Mouse (Mus musculus): ENCODE data around the gene Mrpl47.
"Not testable (repeated sequence)": the region's sequence is repeated elsewhere in the genome, so short reads cannot be mapped to it uniquely, and the experiment has no call there.

The Mrpl47 gene

DNA sequence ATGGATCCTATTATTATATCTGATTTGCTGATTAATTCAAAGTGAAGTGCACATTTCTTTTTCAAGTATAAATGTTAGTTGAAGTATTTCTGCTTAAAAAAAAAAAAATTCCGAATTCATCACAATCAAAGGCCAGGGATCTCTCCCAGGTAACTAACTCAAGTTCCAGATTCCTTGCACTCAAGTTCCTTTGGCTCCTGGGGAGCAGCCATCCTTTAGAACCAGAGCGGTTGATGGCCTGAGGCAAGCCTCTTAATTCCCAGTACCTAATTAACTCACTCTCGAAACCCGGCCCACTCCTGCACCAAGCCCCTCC lies 29.4 kb downstream of the Mrpl47 start:
- no peak for DNase-seq (ENCODE audit: low spot score in 2 of 2)

DNA sequence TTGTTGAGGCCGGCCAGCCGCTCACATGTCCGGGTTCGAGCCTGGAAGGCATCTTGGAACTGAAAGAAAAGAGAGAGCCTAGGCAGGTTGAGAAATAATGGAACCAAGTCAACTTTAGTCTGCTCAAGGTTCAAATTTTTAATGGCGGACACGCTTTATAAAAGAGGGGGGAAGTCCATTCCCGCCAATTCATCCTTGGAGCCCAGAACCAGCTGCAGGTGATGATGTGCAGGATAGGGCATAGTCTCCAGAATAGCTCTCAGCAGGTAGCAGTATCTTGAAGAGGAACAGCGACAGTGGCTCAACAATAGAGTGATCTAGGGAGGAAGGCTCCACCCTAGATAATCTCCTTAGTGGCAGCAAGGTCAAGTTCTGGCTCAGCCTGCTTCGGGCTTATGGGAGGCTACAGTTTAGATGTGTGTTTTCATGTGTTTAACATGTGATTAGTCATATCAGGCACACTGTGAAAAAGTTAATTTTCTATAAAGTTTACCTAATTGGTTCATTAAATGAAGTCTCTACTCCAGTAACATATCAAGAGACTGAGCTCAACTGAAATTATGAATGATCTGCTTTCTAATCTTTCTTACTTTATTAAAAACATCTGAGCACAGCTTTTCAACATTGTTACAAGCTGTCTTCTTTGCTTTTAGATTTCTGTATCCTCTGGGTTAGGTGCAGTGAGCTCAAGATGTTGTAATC lies 31.6 kb downstream of the Mrpl47 start, which contains the start of gene Actl6a:
Gene Actl6a, plus strand, starts transcription at position 652 of the 702 bp plus-strand sequence.
- not testable (repeated sequence) for DNase-seq (ENCODE audit: low spot score in 2 of 2)

DNA sequence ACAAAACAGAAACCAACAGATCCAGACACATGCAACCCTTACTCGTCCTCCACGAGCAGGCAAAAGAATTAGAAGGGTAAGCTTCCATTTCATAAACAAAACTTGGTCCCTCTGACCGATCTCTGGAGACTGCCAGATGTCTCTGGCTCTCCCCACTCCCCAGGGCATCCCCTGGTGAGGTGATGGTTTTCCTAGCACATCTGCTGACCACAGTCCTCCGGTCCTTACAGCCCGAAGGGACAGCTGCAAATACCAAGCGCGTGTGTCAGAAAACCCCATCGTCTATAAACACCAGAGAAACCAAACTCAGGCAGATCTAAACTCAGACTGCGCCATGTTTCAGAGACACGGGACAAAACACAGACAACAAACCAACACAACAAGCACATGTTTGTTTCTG lies 32.8 kb downstream of the Mrpl47 start:
- DNase-seq (ENCODE audit: low spot score in 2 of 2) = not testable (repeated sequence)

DNA sequence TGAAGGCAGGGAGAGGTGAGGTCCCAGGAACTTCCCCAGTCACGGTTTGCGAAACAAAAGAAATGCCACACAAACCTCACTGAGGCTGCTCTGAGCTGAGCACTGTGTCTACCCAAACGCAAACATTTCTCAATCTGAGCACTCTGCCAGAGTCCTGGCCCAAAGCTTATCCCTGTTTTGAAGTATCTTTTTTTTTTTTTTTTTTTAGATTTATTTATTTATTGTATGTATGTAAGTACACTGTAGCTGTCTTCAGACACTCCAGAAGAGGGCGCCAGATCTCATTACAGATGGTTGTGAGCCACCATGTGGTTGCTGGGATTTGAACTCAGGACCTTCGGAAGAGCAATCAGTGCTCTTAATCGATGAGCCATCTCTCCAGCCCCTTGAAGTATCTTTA lies 33.4 kb downstream of the Mrpl47 start:
- not testable (repeated sequence) for DNase-seq (ENCODE audit: low spot score in 2 of 2)

DNA sequence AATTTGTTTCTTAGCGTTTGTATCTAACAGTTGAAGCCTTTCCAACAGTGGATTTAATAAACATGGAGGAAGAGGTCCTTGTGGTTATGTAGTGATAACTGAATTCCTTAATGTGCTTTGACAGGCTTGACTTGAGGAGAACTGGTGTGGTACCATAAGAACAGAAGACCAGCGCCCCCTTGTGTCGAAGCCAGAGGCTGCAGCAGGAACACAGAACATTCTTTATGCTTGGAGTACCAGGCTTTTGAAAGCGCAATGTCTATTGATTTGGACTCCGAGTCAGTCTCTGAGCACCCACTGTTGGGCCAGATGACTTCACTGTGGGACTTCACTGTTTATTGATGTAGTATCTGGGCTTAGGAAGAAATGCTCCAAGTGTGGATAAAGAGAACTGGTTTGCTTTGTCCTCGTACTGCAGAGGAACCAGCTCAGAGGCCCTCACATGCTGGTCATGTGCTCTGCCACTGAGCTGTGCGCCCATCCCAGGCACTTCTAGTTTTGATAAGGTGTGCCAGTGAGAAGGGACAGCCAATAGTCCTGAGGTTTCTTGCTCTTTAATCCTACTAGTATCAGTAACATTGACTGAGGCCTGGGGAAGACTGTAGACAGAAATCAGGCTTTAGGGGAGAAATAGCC lies 39.1 kb downstream of the Mrpl47 start:
- peak; percentile 74 to 90 for DNase-seq (ENCODE audit: low spot score in 2 of 2)

DNA sequence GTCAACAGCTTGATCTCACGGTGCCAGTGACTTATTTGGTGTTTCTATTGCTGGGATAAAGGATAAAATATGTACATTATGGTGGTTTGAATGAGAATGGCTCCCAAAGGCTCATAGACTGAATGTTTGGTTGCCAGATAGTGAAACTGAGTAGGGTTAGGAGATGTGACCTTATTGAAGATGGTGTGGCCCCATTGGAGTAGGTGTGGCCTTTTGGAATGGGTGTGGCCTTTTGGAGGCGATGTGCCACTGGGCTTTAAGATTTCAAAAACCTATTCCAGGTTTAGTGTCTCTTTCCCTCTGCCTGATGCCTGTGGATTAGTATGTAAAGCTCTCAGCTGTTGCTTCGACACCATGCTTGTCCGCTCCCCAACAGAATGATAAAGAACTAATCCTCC lies 41.8 kb downstream of the Mrpl47 start:
- DNase-seq (ENCODE audit: low spot score in 2 of 2) = no peak

DNA sequence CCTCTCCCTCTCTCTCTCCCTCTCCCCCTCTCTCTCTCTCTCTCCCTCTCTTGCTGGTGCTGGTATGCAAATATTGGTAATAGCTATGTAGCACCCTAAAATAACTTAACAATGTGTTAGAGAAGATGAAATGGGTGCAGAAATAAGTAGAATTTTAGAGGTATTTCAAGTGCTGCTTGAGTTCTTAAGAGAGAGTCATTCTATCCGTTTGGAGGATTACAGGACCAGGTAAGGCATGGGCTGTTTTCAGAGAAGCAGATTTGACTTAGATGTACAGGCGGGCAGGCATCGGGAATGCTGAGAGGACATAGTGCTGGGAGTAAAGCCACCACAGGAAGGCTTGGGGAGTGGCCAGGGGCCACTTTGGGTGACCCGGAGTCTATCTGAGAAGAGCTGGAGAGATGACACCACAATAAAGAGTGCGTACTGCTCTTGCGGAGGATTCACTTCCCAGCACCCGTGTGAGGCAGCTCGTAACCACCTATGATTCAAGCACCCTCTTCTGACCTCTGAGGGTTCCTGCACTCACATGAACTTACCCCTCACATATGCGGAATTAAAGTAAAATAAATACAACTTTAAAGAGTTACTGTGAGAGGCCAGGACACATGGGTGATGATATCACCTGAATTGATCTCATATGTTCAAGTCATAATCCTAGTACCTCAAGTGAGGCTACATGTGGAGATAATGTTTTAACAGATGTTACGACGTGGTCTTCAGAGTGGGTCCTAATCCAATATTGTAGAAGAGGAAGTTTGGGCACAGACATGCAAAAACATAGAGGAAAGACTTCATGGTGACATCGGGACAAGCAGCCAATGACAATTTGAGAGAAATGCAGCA lies 42.4 kb downstream of the Mrpl47 start:
- DNase-seq (ENCODE audit: low spot score in 2 of 2) = no peak

DNA sequence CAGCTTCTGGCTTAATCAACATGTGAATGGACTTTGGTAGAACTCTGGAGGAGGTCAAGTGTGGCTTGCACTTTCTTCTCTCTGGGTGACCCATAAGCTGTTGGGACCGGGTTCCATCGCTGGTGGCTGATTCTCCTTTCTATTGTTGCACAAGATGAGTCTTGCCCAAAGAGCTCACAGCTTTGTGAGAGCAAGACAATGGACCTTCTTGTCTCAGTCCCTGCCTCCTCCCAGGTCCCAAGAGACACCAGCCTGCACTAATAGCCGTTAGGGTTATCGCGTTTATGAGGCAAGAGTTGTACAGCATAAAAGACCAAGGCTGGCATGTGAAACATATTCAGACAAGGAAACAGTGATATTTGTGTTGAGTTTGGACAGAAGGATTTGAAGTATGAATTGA lies 43.2 kb downstream of the Mrpl47 start:
- no peak for DNase-seq (ENCODE audit: low spot score in 2 of 2)

DNA sequence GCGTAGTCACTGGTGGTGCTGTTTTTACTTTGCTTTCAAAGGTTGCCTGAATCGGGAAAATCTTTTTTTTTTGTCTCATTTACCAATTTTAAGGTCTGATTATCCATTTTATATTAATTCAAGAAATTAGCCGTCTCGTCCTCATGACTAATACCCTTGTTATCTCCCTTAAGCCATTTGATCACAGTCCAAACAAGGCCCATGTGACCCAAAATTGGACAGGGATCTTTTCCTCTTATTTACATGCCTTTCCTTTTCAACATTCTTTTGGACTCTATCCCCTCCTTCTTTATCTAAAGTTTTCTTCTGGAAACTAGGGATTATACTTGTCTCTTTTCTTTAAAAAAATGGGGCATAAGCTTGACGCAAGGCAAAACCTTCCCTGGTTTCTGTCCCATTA lies 45.6 kb downstream of the Mrpl47 start:
- no peak for DNase-seq (ENCODE audit: low spot score in 2 of 2)

DNA sequence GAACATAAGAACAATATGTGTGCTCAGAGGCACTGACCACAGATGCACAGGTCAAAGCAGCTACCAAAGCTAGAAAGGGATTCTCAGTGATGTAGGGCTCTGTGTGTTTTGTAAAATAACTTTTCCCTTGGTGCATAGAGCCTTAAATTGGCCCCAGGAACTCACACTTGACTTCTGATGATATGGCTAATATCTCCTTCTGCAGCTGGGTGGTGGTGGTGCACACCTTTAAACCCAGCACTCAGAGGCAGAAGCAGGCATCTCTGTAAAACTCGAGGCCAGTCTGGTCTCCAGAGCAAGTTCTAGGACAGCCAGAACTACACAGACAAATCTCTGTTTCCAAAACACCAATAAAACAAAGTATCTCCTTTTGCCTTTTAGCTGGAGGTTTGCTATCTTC lies 46.5 kb downstream of the Mrpl47 start:
- DNase-seq (ENCODE audit: low spot score in 2 of 2) = no peak

DNA sequence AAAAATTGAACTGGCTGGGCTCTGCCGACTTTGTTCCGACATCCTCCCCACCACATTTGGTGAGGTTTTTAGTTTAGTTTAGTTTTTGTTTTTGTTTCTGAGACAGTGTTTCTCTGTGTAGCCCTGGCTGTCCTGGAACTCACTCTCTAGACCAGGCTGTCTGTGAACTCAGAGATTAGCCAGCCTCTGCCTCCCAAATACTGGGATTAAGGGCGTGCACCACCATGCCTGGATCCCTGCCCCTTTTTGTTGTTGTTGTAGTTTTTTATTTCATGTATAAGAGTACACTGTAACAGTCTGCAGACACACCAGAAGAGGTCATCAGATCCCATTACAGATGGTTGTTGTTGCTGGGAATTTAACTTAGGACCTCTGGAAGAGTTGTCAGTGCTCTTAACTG lies 47.4 kb downstream of the Mrpl47 start:
- DNase-seq (ENCODE audit: low spot score in 2 of 2) = no peak

DNA sequence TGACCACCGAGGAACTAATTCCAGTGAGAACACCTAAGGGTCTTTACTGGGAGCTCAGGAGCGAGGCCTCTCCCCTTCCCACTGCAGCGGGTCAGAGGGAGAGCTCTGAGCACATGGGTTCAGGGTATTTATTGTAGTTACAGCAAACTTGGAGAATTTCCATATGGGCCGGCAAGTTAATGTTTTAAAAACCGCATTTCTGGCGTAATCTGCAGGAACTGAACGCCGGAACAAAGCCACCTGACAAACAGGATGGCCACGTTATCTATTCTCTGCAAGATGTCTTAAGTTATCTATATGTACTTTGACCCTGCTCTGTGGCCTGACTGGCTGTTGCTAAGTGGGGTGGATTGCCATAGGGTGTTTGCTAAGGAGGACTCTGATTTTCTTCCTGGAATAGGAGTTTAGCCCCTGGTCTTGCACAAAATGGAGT lies 47.8 kb downstream of the Mrpl47 start:
- DNase-seq (ENCODE audit: low spot score in 2 of 2) = no peak

DNA sequence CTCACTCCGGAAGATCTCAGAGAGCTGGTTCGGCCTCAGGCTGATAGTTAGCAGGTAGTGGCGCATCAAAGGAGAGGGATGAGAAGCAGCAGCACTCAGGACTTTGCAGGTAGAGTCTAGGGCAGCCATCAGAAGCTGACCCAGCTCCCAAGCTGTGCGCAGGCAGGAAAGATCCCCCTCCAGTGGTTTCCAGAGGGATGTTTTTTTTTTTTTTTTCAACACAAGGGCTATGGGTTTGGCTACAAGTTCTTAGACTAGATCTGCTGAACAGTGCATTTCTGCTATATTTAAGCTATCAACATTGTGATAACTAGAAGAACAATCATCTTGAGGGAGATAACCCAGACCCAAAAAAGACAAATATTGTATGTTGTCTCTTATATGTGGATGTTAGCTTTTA lies 50.2 kb downstream of the Mrpl47 start:
- DNase-seq (ENCODE audit: low spot score in 2 of 2) = no peak

DNA sequence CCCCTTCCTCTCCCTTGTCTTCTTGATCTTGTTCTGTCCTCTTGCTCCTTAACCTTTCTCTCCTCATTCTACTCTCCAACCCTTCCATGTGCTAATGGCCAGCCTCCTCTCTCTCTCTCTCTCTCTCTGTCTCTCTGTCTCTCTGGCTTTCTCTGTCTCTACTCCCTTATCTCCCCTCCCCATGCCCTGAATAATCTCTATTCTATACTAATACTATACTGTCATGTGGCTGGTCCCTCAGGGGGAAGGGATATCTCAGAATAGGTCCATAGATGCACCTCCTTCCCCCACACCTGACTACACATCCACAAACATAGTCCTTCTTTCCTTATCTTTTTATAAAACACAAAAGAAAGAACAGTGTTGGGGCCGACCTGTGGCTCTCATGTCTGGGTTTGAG lies 50.9 kb downstream of the Mrpl47 start:
- DNase-seq (ENCODE audit: low spot score in 2 of 2) = no peak

DNA sequence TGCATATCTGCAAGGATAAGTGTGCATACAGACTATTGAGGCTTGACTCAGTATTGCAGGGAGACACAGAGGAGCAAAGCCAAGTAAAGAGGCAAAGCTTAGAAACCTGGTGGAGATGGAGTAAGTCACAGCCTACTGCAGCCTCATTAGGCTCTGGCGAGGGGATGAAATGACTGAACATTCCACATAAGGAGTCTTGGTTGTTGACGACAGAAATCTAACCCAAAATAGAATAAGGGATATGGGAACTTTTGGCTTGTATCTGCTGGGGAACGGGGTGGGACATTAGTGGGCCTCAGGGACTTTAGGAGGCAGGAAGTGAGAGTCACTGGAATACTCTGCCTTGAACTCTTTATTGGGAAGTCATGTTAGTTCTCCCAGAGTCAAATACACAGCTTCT lies 52.8 kb downstream of the Mrpl47 start:
- no peak for DNase-seq (ENCODE audit: low spot score in 2 of 2)

DNA sequence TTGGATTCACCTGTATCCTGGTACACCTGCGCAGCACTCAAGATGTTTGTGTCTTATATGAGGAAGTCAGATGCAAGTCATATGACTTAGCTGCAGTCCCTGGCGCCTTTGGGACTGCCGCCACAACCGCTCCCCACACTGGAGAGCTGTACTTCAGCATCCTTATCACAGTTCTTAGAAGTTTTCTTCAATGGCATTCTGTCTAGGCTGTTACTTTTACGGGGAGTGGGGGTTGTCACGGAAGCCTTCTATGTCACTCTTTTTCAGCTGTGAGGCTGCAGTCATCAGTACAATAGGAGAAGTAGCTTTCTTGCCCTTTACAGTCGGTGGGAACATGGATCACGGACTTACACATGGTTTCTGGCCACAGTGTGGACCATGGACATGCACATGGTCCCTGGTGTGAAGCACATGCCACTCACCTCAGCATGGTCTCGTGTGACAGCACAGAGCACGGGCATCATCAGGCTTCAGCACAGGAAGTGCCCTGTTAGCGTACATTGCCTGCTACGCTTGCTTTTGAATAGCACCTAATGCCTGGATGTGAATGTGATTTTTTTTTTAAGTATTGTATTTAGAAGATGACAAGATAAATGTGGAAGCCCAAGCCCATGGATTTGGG lies 54.4 kb downstream of the Mrpl47 start:
- DNase-seq (ENCODE audit: low spot score in 2 of 2) = no peak

DNA sequence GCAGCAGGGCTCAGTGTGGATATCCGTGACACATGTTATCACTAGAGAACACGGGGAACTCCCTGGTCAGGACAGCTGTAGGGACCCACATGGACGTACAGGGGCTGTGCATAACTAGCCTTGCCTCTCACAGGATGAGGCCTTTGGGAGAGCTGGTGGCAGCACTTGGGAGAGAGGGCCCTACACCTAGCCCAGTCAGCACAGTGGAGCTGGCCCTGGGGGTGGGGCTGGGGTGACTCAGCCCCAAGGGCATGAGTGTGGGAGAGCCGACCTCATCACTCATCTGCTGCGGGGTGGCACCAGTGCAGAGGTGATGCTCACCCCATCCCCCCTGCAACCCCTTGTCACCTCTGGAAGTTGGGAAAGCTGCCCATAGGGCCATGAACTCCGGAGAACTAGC lies 61.0 kb downstream of the Mrpl47 start:
- DNase-seq (ENCODE audit: low spot score in 2 of 2) = no peak
